Mouse (Mus musculus): ENCODE data around the gene Slc6a9. TPM values are rescaled to one million over a fixed set of nuclear protein-coding genes. Genes with fewer than 3 reads are reported as not detected.

Gene Slc6a9
- total RNA-seq, 2 experiments from 2014 or later = 31.7 to 40.9 TPM

DNA sequence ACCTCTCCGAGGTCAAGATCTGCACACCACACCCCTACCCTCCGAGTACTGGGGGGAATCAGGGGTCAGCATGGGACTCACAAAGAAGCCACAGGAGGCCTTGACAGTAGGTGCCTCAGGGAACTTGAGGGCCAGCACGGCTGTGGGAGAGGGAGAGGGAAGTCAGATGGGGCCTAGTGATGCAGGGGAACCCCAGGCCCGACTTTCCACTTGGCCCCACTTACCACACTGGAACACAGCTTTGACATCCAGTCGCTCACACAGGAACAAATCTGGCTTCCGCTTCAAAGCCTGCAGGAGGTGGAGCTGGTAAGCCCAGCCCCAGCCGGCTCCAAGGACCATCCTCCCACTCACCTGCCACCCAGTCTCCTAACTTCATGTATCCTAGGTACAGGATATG lies 61.0 kb downstream of the Slc6a9 start:
- intact Hi-C loops (cut with DNase I) = no loop called here
- no peak for DNase-seq (ENCODE audit: low spot score in 2 of 2)

DNA sequence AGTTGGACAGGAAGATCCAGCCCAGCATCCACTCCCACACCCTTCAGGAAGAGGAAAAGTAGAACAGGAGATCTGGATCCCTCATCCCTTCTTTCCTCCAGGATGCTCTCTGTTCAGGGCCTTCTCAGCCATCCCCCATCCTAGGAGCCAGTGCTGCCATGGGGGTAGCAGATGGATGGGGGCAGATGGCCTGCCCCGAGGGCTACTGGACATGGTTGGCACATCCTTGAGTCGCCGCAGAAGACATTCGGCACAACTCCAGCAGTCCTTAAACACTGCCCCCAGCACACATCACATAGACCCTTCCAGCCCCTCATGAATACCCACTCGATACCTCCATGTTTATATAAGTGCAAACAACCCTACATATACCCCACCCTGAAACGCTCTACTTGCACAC lies 61.7 kb downstream of the Slc6a9 start:
- DNase-seq (ENCODE audit: low spot score in 2 of 2) = no peak
- intact Hi-C loops (cut with DNase I) = no loop called here

DNA sequence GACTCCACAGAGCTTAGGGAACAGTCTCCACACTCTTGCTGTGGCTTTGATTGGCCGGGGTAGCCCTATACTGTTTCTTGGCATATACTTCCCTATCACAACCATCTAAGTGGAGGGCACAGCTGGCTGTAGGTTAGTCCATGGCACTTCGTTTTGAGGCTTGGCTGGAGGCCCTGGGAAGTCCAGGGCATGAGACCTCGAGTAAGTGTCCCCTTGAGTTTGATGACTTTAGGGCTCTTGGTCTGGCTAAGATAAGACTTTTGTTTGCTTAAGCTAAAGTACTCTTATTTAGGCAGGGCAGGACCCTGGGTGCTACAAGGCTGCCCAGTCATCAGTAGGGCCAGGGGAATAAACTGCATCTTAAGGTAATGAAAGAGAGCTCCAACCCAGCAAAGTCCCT lies 63.8 kb downstream of the Slc6a9 start:
- intact Hi-C loops (cut with DNase I) = no loop called here

DNA sequence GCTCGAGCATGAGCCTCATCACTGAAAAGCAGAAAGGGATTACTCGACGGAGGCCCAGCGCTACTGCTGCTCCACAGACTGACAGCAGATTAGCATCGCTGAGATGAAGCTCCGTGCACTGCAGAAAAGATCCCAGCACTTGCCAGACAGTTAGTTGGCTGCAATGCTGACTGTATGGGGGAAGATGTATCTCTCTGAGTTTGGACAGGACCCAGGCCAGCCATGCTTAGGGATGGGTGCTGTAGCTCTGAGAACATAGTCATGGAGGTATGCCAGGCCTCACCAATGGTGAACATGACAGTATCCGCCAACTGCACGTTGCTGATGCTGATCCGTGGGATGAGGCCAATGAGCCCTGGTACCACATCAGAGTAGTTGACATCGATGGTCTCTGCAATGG lies 69.8 kb downstream of the Slc6a9 start:
- intact Hi-C loops (cut with DNase I) = no loop called here
- DNase-seq (ENCODE audit: low spot score in 2 of 2) = peak in 1 of 2 experiments; percentile 83

More for the DNA sequence above, 63.8 kb downstream of the Slc6a9 start:
- no peak for DNase-seq (ENCODE audit: low spot score in 2 of 2)

DNA sequence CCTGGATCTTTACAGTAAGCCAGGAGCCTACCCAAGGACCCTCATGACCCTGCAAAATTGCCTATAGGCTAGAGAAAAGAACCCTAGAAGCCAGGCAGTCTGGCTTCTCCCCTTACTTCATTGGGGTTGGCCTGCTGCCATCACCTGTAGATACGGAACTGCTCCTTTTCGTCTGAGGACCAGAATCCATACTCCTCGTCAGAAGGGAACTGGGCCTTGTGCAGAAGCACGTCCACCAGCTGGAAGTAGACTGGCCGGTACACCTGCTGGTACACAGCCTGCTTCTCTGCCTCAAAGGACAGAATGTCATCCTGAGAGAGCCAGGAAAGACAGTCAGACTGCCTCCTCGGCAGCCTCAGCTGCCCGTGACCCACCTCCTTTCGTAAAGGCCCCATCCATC lies 70.5 kb downstream of the Slc6a9 start:
- DNase-seq (ENCODE audit: low spot score in 2 of 2) = no peak
- intact Hi-C loops (cut with DNase I) = no loop called here

DNA sequence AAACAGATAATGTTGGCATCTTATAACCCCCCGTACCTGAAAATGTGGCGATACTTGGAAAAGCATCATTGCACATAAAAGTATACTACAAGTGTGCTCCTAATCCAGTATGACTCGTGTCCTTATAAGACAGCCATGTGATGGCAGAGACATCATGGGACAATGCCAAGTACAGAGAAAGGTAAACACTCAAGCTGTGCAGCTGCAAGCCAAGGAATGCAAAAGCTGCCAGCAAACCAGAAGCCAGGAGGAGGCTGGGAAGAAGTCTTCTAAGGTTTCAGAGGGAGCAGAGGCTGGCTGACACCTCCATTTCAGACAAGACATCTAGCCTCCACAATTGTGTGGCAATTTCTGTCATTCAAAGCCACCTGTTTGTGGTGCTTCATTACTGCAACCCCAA lies 71.9 kb downstream of the Slc6a9 start:
- intact Hi-C loops (cut with DNase I) = no loop called here
- DNase-seq (ENCODE audit: low spot score in 2 of 2) = no peak

DNA sequence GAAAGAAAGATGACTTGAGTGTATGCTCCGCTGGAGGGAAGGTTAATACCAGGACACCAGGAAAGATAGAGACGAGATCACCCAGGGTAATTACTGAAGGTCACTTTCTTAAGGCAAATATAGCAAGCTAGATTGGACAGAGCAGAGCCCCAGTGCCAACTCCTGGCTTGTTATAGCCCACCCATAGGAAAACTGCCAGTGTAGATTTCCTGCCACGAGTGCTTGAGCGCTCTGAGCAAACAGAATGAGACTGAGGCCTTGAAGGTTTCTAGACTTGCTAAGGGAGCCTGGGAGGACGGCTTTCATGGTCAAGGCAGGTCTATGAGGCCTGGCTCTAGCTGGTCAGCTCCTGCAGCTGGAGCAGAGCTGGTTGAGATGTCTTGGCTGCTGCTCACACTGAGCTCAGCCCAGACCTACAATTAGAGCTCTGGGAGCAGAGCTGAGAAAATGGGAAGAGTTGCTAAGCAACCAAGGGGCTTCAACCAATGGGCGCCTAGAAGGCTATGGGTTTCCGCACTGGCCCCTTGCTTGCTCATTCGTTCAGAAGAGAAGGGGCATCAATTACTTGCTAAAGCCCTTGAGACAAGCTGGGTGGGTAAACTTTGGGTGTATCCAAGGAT lies 74.6 kb downstream of the Slc6a9 start:
- intact Hi-C loops (cut with DNase I) = no loop called here

DNA sequence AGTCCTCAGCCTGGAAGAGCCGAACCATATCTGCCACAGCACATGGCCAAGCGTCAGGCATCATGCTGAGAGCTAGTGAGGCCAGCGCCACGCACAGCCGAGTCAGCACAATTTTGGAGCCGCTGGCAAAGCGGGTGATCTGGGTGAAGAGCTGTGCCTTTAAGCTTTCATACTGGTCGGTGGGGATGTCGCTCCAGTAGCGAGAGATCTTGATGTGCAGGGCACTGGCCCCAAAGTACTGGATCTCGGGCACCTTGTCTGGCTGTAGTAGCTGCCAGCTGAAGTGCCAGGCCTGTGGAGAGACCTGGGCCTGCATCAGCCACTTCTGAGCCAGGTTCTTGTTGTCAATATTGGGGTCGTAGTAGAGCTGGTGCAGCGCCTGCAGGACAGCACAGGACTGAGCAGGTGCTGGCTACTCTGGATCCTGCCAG lies 77.8 kb downstream of the Slc6a9 start:
- intact Hi-C loops (cut with DNase I) = no loop called here
- no peak for DNase-seq (ENCODE audit: low spot score in 2 of 2)

More for the DNA sequence above, 74.6 kb downstream of the Slc6a9 start:
- peak in 1 of 2 experiments; percentile 68 for DNase-seq (ENCODE audit: low spot score in 2 of 2)

DNA sequence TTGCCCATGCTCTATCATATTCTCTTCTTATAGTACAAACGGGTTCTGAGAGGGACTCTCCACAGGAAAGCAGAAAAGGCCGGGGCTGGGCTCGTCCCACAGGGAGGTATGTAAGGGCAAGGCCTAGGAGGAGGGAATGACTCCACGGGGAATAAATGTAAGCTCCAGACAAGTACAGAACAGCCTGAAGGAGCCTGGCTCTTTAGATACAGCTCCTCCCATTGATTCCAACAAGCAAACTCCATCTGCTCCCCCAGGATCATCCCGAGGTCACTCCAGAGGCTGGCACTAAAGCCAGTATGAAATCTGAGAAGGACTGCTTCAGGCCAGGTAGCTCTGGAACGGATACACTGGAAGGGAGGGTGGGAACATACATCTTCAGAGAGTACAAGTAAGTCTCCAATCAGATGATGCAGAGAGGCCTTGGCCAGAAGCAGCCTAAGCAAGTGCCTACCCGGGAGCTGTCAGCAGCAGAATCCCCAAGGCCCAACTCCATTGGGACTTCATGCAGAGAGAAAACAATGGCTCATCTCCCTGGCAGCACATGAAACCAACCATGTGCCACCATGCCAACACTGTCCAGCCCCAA lies 78.5 kb downstream of the Slc6a9 start:
- intact Hi-C loops (cut with DNase I) = no loop called here
- no peak for DNase-seq (ENCODE audit: low spot score in 2 of 2)

DNA sequence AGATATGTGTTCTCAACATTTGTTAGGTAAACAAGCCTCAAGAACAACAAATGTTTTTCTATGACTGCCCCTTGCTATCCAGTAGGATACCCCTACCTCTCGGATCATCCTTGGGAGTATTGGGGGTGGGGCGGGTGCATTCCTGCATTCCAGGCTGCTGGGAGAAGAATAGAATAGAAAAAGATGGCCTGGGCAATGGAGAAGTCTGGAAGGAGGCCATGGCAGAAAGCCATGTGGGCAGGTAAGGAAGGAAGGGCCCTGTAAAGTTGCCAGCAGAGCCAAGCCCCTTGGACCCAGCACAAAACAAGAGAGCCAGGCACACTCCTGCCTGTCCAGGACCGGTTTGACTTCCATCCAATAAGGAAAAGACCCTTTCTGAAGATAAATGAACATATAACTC lies 79.1 kb downstream of the Slc6a9 start:
- no peak for DNase-seq (ENCODE audit: low spot score in 2 of 2)
- intact Hi-C loops (cut with DNase I) = no loop called here

DNA sequence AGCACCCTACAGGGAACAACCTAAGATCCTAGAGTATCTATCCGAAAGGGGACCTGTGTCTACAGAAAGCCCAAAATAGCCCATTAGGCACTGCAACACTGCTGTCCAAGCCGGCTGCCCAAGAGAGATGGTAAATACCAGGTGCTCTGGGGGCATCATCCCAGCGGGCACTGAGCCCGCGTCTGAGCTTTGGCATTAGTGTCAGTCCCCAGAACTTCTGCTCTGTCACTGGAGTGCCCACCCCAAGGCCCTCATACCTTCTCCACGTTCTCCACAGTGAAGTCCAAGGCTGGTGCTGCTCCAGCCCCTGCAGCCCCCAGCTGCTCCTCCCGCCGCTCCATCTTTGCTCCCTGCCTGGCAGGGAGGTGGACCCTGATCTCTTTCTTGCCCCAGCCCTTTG lies 79.7 kb downstream of the Slc6a9 start:
- DNase-seq (ENCODE audit: low spot score in 2 of 2) = no peak
- intact Hi-C loops (cut with DNase I) = loop anchor here (2.0 kb wide), 1 partner anchor 21 kb away; the partner anchor contains the start of gene Dph2

DNA sequence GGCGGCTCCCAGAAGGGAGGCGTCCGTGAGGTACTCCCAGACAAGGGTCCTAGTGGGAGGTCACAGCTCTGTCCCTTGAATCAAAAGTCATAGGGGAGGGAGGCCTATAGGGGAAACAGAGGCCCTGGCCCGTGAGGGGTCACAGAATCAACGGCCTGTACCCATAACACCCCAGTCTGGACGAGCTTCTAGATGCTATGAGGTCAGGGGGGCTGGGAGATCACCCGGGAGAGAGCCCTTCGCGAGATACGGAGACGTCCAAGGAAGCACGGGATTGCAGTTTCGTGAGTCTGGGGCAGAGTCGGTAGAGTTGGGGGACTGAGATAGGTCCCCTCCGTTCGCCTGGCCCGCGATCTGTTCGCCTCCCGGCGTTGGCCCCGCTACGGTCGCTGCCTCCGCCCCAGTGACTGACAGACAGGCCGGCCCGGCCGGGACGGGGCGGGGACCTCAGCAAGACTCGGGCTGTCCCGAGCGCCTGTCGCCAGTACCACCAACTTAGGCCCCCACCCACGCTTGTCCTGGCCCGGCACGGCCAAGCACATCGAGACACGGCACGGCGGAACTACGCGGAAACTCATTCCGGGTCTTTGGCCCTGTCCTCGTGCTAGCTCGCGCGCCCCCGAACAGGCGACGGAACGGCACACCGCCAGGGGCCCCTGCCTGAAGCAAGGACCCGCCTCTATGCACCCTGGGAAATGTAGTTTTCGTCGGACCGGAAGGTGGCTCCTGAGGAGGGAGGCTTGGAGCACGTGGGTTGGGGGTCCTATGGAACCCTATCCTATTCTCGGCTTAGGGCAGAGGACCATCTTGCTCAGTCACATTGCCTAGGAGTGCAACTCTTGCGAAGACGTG lies 80.5 kb downstream of the Slc6a9 start, which contains the start of gene Ipo13:
Gene Ipo13 (minus strand): TSS at position 409 of the 852 bp plus-strand sequence.
- DNase-seq (ENCODE audit: low spot score in 2 of 2) = peak; percentile 94 to 95
- intact Hi-C loops (cut with DNase I) = loop anchor here (2.0 kb wide), 1 partner anchor 22 kb away; the partner anchor contains the start of gene Dph2

DNA sequence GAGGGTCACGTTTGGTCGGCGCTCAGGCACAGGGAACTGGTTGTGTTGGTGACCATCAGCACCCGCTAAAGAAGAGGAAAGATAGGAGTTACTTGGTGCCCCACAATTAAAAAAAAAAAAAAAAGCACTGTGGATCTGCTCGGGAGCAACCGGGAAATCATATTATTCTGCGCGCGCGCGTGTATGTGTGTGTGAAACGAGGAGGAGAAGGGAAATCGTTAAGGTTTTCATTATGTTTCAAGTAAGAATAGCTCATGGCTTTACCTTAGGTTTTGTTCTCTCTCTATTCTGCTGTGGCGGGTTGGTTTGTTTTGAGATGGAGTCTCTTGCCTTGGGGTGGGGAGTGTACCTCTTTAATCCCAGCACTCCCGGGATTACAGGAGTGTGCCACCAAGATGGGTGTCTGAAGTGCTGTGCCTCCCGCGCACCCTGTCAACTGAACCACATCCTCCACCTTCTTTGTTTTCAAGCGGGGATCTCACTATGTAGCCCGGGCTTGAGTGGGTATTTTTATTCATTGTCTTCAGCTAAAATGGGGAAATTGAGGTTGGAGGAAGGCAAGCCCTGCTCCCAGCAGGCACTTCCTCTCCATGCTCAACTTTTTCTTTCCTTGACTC lies 81.3 kb downstream of the Slc6a9 start:
- peak in 1 of 2 experiments; percentile 60 for DNase-seq (ENCODE audit: low spot score in 2 of 2)
- intact Hi-C loops (cut with DNase I) = loop anchor here (2.0 kb wide), 1 partner anchor 23 kb away; the partner anchor contains the start of gene Dph2

DNA sequence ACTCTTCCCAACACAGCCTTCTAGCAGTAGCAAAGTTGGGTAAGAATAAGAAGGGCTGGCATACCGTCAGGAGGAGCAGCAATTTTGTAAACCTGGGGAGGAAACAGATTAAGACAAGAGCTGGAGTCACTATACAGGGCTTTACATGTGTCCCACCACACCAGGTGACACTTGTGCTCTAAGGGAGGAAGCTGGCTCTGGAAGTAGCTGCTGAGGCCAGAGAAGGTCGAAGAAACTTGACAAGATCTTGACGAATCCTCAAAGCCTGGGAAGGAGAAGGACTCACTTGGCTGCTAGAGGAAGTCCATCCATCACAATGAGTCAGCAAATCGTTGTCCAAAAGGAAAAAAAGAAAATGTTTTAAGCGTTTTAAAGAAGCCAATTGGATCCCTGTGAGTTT lies 82.1 kb downstream of the Slc6a9 start:
- intact Hi-C loops (cut with DNase I) = no loop called here
- no peak for DNase-seq (ENCODE audit: low spot score in 2 of 2)

DNA sequence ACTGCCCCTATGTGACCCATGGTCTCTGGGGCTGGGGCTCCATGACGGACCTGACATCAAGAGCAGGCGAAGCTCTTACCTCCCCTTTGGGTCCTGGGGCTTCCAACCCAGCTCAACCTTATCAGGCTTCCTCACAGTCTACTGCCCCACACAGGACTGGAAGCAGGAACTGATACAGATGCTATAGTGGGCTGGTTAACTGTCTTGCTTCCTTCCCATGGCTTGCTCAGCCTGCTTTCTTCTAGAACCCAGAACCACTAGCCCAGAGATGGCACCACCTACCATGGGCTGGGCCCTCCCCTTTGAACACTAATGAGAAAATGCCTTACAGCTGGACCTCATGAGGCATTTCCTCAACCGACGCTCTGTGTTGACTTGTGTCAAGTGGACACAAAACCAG lies 83.1 kb downstream of the Slc6a9 start:
- no peak for DNase-seq (ENCODE audit: low spot score in 2 of 2)

DNA sequence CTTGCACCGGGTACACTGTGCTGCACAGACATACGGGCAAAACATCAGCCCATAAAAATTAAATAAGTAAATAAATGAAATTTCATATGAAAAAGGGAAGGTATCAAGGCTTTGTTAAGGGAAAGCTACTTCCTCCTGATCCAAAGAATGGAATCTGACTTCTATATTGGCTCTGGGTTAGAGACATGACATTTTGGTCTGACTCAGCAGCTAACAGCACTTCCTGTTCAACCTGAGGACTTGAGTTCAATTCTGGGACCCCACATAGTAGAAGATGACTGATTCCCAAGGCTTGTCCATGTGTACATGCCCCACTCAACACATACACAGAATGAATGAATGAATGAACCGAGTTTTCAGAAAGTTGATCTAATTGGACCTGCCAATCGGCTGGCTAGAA lies 83.5 kb downstream of the Slc6a9 start:
- intact Hi-C loops (cut with DNase I) = no loop called here
- no peak for DNase-seq (ENCODE audit: low spot score in 2 of 2)

More for the DNA sequence above, 83.1 kb downstream of the Slc6a9 start:
- intact Hi-C loops (cut with DNase I) = no loop called here

DNA sequence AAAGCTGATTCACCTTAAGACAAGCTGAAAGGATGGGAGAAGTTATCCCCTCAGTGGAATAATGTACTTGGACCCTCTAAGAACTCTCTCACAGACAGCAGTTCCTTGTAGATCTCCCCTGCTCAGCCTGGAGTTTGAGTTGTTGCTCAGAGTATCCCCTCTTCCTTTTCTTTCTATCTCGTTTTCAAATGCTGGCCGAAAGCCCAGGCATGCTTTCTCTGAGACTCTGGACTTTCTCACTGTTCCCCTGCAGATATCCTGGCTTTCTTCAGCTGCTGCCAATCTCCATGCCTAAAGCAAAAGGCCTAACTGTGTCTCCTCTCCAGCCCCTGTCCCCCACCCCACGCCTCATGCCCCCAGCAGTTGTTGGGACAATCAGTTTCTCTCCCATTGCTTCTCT lies 84.0 kb downstream of the Slc6a9 start:
- intact Hi-C loops (cut with DNase I) = no loop called here
- no peak for DNase-seq (ENCODE audit: low spot score in 2 of 2)

DNA sequence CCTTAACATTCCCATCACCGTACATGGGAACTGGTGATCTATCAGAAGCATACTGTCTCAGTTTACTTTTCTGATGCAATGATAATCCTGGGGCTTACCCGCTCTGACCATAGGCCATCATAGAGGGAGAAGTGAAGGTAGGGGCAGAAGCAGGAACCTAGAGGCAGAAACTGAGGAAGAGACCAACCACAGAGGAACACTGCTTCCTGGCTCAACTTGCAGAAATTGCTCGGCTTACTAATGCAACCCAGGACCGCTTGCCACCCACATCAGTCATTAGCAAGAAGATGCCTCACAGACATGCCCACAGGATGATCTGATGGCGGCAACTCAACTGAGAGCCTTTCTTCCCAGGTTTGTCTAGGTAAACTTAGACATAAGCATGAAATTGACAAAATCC lies 84.5 kb downstream of the Slc6a9 start:
- intact Hi-C loops (cut with DNase I) = no loop called here
- DNase-seq (ENCODE audit: low spot score in 2 of 2) = no peak

DNA sequence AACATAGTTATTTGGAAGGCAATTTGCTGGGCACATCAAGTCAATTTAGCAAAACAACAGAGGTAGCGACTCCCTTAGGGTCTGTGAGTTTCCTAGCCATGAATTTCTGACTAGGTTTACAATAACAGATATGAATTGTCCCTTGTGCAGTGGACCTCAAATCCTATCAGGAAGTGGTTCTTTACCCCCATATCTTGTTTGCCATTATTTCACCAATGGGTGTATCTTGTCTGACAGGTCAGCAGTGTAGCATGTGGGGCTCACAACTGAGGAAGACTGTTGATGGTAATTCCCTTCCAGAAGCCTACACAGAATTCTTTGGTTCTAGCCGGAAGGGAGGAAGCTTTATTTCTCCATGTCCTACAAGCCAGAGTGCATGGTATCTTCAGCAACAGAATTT lies 87.1 kb downstream of the Slc6a9 start:
- intact Hi-C loops (cut with DNase I) = no loop called here
- no peak for DNase-seq (ENCODE audit: low spot score in 2 of 2)

DNA sequence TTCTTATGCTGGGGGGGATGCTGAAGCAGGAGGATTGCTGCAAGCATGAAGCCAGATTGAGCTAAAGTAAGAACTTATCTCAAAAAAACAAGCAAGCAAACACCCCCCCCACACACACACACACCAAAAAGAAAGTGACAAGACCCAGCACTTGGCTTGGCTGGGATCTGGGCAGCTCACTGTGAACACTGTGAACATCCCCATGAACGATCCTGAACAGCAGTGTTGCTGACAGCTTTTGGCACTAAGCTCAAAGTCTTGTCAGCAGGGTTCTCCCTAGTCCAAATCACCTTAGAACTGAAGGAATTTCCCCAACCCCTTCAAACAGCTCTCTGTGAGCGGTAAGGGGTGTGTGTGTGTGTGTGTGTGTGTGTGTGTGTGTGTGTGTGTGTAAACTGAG lies 89.1 kb downstream of the Slc6a9 start:
- DNase-seq (ENCODE audit: low spot score in 2 of 2) = no peak
- intact Hi-C loops (cut with DNase I) = no loop called here
